Mouse (Mus musculus) stomach, postnatal 0 days (tissue): ENCODE measurements around the gene Kat5. TPM values are rescaled to one million over a fixed set of nuclear protein-coding genes. Genes with fewer than 3 reads are reported as not detected.

Source experiments
- ATAC-seq: fragments of 200-750 bp; cut with Nextera tagmentation; 2 replicates; pipeline ENCODE4 v1.8.0; 2017; ENCODE audit not compliant: low FRiP score, low TSS enrichment
- DNase-seq: peaks from one replicate; pipeline ENCODE4 v3.0.0-alpha.2; 2016; ENCODE audit warnings: low spot score
- H3K27ac ChIP-seq: fragments of 300-500 bp; sonication (generic); replicated peaks from 2 replicates; pipeline ENCODE4 v1.5.1; 2014; ENCODE audit warnings: mild to moderate bottlenecking, control low read depth
- H3K27me3 ChIP-seq: fragments of 300-500 bp; sonication (generic); 2 replicates; pipeline ENCODE4 v1.6.1; 2014; ENCODE audit warnings: low read length; ENCODE audit not compliant: control insufficient read depth, insufficient read depth
- H3K36me3 ChIP-seq: fragments of 300-500 bp; sonication (generic); 2 replicates; pipeline ENCODE4 v1.6.1; 2014; ENCODE audit warnings: low read length, mixed read lengths; ENCODE audit not compliant: control insufficient read depth, insufficient read depth
- H3K4me1 ChIP-seq: fragments of 300-500 bp; sonication (generic); replicated peaks from 2 replicates; pipeline ENCODE4 v1.6.1; 2014; ENCODE audit warnings: antibody characterized with exemption; ENCODE audit not compliant: control insufficient read depth, insufficient read depth
- H3K4me2 ChIP-seq: fragments of 300-500 bp; sonication (generic); replicated peaks from 2 replicates; pipeline ENCODE4 v1.6.1; 2014; ENCODE audit warnings: low read depth, mild to moderate bottlenecking, control low read depth, moderate library complexity
- H3K4me3 ChIP-seq: fragments of 300-500 bp; sonication (generic); 2 replicates; pipeline ENCODE4 v1.5.1; 2014; ENCODE audit warnings: low read depth, low read length, control low read depth
- H3K9ac ChIP-seq: fragments of 300-500 bp; sonication (generic); 2 replicates; pipeline ENCODE4 v1.6.1; 2014; ENCODE audit warnings: mild to moderate bottlenecking, low read length, control low read depth, mixed read lengths
- H3K9me3 ChIP-seq: fragments of 300-500 bp; sonication (generic); 2 replicates; pipeline ENCODE4 v1.6.1; 2016; ENCODE audit warnings: low read length; ENCODE audit not compliant: control insufficient read depth
- CTCF ChIP-seq: IDR thresholded peaks from 2 replicates; pipeline ENCODE4 v1.5.1; 2016; ENCODE audit warnings: antibody characterized with exemption, low read depth, mild to moderate bottlenecking, moderate library complexity
- EP300 ChIP-seq: optimal IDR thresholded peaks from 2 replicates; pipeline ENCODE3; 2016; ENCODE audit warnings: antibody characterized with exemption
- WGBS: fragments of 180-500 bp; shearing (Covaris S2); extraction: QIAGEN DNeasy Blood & Tissue Kit; methylation state at CpG from one replicate; pipeline ENCODE4 v1.1.7; 2014; 5-methylcytosine and 5-hydroxymethylcytosine counted together
- polyA plus RNA-seq: library from polyadenylated mRNA; unstranded; fragments of >200 nt; fragmentation: Nextera tagmentation; extraction: Ambion mirVana; gene quantifications from 2 replicates; pipeline ENCODE4 v1.2.1, GENCODE M21; 2015

Kat5 gene
- polyA plus RNA-seq, 1 experiment from 2014 or later, result 31.8 TPM

DNA sequence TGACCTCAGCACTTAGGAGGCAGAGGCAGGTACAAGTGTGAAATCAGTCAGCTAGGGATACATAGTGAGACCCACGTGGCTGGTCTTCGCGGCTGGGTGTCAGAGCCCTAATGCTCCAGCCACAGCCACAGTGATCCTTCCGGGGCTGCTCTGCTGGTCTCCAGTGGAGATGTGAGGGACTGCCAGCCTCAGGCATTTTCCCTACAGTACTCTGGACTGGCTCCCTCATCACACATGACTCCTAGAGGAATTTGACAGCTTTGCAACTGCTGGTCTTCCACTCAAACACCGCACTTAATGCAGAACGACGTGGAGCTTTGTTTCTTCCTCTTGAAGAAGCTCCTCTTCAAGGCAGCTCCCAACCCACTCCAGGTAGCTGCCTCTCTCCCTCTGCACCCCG, 3.8 kb downstream of the Kat5 start:
- WGBS, result 83% methylated on average over 8 of the region's 8 CpGs
- no peak overlapping the region for H3K4me3 ChIP-seq
- peaks cover 8% of the 10 kb centered on the region for H3K4me1 ChIP-seq
- no peak for TF ChIP-seq EP300
- TF ChIP-seq CTCF, result peak; percentile 10; the same call in 1 of the 2 replicates
- no peaks in the 10 kb centered on the region for H3K9me3 ChIP-seq
- DNase-seq (no peak), ATAC-seq (no peak)
- H3K4me2 ChIP-seq, result no peak overlapping the region
- peaks cover 25% of the 10 kb centered on the region for H3K36me3 ChIP-seq
- no peak overlapping the region for H3K9ac ChIP-seq
- H3K27ac ChIP-seq, result no peak overlapping the region
- no peaks in the 10 kb centered on the region for H3K27me3 ChIP-seq

DNA sequence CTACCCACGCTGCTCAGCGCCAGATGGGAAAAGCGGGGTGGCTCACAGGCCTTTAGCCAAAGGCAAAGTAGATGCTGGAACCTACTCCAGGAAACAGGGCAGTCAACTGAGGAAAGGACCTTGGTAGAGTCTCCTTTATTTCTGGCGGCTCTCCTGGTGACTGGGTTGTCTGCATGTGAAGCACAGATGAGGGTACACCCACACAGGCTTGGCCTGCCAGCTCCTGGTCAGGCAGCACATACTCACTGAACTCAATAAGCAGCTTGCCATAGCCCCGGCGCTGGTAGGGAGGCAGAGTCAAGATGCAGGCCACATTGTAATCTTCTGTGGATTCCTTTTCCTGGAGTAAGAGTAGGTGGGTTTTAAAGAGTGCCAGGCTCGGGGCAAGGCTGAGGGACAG, 4.9 kb downstream of the Kat5 start:
- H3K27ac ChIP-seq, result no peak overlapping the region
- H3K9me3 ChIP-seq, result no peaks in the 10 kb centered on the region
- H3K4me2 ChIP-seq, result no peak overlapping the region
- H3K4me3 ChIP-seq, result no peak overlapping the region
- H3K36me3 ChIP-seq, result peaks cover 25% of the 10 kb centered on the region
- TF ChIP-seq EP300 (no peak), CTCF (no peak)
- WGBS, result 88% methylated on average over 7 of the region's 7 CpGs
- no peak overlapping the region for H3K9ac ChIP-seq
- ATAC-seq, result no peak
- no peak for DNase-seq
- no peaks in the 10 kb centered on the region for H3K27me3 ChIP-seq
- peaks cover 8% of the 10 kb centered on the region for H3K4me1 ChIP-seq

- no peak overlapping the region for H3K4me2 ChIP-seq
- no peak for ATAC-seq
- H3K4me1 ChIP-seq, result peaks cover 4% of the 10 kb centered on the region
- WGBS, result 86% methylated on average over 7 of the region's 7 CpGs
- no peaks in the 10 kb centered on the region for H3K9me3 ChIP-seq
- no peak for TF ChIP-seq CTCF
- no peak for TF ChIP-seq EP300
- no peaks in the 10 kb centered on the region for H3K27me3 ChIP-seq
- no peak for DNase-seq
- H3K27ac ChIP-seq, result no peak overlapping the region
- no peak overlapping the region for H3K4me3 ChIP-seq
- H3K36me3 ChIP-seq, result peaks cover 25% of the 10 kb centered on the region
- no peak overlapping the region for H3K9ac ChIP-seq
These were observed 6.4 kb downstream of the Kat5 start for GRCm38 (mm10) chr19:5603664-5604063.

DNA sequence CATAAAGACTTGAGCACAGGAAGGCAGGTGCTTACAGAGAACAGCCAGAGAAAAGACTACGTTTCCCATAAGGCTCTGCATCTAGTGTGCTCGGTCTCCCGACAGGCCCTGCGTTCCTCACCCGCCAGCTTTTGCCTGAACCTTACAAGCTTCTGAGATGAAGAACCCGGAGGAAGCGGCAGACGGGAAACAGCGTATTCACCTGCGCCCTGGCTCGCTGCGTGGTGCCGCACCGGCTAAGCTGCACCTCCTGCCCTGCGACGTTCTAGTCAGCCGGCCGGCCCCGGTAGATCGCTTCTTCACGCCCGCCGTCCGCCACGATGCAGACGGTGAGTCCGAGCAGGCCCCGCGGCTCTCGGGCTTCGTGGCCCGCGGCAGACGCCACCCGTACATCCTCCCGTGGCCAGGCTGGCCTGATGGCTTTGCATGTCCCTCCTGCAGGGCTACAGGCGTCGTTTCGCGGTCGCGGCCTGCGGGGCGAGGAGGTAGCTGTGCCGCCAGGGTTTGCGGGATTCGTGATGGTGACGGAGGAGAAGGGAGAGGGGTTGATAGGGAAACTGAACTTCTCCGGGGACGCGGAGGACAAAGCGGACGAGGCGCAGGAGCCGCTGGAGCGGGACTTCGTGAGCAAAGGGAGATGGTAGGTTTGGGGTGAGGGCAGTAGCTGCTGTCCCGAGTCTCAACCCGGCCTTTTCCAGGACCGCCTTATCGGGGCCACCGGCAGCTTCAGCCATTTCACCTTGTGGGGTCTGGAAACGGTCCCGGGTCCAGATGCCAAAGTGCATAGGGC, 8.1 kb downstream of the Kat5 start, which contains the start of gene Rnaseh2c:
Rnaseh2c (plus strand) TSS at position 122 of the 790 bp plus-strand sequence.
- DNase-seq, result peak; percentile 76
- WGBS, result under 1% methylated on average over 62 of the region's 64 CpGs

GRCm38 (mm10) chr19:5599224-5599623, 10.8 kb downstream of the Kat5 start:
- 0 out of 2 replicates have a peak, but pooled peaks cover 5% of the 10 kb centered on the region for H3K36me3 ChIP-seq
- no peak overlapping the region for H3K9ac ChIP-seq
- no peaks in the 10 kb centered on the region for H3K9me3 ChIP-seq
- H3K4me1 ChIP-seq, result peaks cover 4% of the 10 kb centered on the region
- no peaks in the 10 kb centered on the region for H3K27me3 ChIP-seq
- WGBS, result 80% methylated on average over 4 of the region's 4 CpGs
- ATAC-seq, result no peak
- no peak overlapping the region for H3K27ac ChIP-seq
- H3K4me2 ChIP-seq, result no peak overlapping the region
- H3K4me3 ChIP-seq, result no peak overlapping the region
- TF ChIP-seq CTCF (no peak), EP300 (no peak)
- DNase-seq, result no peak

More for the DNA sequence above, 8.1 kb downstream of the Kat5 start, which contains the start of gene Rnaseh2c:
- Histone ChIP-seq H3K4me2 (peak within 1 kb of the TSS; percentile 97), H3K36me3 (peaks cover 22% of the 10 kb centered on the region), H3K27ac (peak within 1 kb of the TSS; percentile 67), H3K4me3 (peak within 1 kb of the TSS; percentile 77), H3K9me3 (no peaks in the 10 kb centered on the region), H3K27me3 (no peaks in the 10 kb centered on the region), H3K4me1 (peaks cover 4% of the 10 kb centered on the region), H3K9ac (peak within 1 kb of the TSS; percentile 85)
- ATAC-seq, result peak; percentile 79
- TF ChIP-seq CTCF (no peak), EP300 (no peak)

GRCm38 (mm10) chr19:5591888-5592287, 18.1 kb downstream of the Kat5 start:
- Histone ChIP-seq H3K4me2 (no peak overlapping the region), H3K27me3 (no peaks in the 10 kb centered on the region), H3K27ac (no peak overlapping the region), H3K4me1 (no peaks in the 10 kb centered on the region), H3K9ac (no peak overlapping the region), H3K9me3 (no peaks in the 10 kb centered on the region), H3K4me3 (no peak overlapping the region), H3K36me3 (no peaks in the 10 kb centered on the region)
- 84% methylated on average over 6 of the region's 6 CpGs for WGBS
- DNase-seq (no peak), ATAC-seq (no peak)
- TF ChIP-seq EP300 (no peak), CTCF (no peak)
